Mouse (Mus musculus) liver, embryonic 11.5 days (tissue): ENCODE measurements around the gene Pdcd6. TPM values are rescaled to one million over a fixed set of nuclear protein-coding genes. Genes with fewer than 3 reads are reported as not detected.

Experiments used
- polyA plus RNA-seq: library from polyadenylated mRNA; unstranded; fragments of >200 nt; fragmentation: Nextera tagmentation; extraction: Ambion mirVana; gene quantifications from 2 replicates; pipeline ENCODE4 v1.2.1, GENCODE M21; 2014

Gene Pdcd6
- polyA plus RNA-seq, 1 experiment from 2014 or later, result 142 TPM

Other genes starting within 250 kb of the Pdcd6 start
- not detected in 2 replicates for gene Slc9a3, start 196.1 kb downstream of the Pdcd6 start, polyA plus RNA-seq
- 50.2 and 55.9 TPM in 2 replicates for gene Exoc3, start 108.8 kb downstream of the Pdcd6 start, polyA plus RNA-seq
- 0.18 and 0.49 TPM in 2 replicates for gene Ahrr, start 25.2 kb downstream of the Pdcd6 start, polyA plus RNA-seq
- gene Sdha, start 32.7 kb upstream of the Pdcd6 start, polyA plus RNA-seq, result 248 and 278 TPM in 2 replicates
- gene Ccdc127, start 32.7 kb upstream of the Pdcd6 start, polyA plus RNA-seq, result 46.4 and 53.7 TPM in 2 replicates
- not detected in 2 replicates for gene Lrrc14b, start 46.4 kb upstream of the Pdcd6 start, polyA plus RNA-seq
- 2.6 and 3.8 TPM in 2 replicates for gene Zfp72, start 73.3 kb upstream of the Pdcd6 start, polyA plus RNA-seq
- 90.6 and 95.9 TPM in 2 replicates for gene Ftl1-ps1, start 82.1 kb upstream of the Pdcd6 start, polyA plus RNA-seq
- 17.7 and 18.3 TPM in 2 replicates for gene Zfp825, start 176.4 kb upstream of the Pdcd6 start, polyA plus RNA-seq